Mouse (Mus musculus): ENCODE measurements around the gene Fam163b. TPM values are rescaled to one million over a fixed set of nuclear protein-coding genes. Genes with fewer than 3 reads are reported as not detected.

Fam163b gene
- polyA plus RNA-seq, 1 experiment: not detected

GRCm38 (mm10) chr2:27069646-27070045, 72.6 kb downstream of the Fam163b start:
- TF ChIP-seq POLR2A (IDR thresholded peaks at IDR 0.05; ENCODE audit: borderline replicate concordance, low read depth, low read length) (no peak), CTCF (IDR thresholded peaks at IDR 0.05; ENCODE audit: low read depth, low read length) (no peak)
- H3K27ac ChIP-seq (ENCODE audit: insufficient read depth, low read depth, low read length): no peak overlapping the region
- peaks cover 13% of the 10 kb centered on the region for H3K4me1 ChIP-seq (ENCODE audit: control insufficient read depth, insufficient read depth, low read length)
- H3K4me3 ChIP-seq (ENCODE audit: insufficient read depth, low read length): no peak overlapping the region

- peaks cover 13% of the 10 kb centered on the region for H3K4me1 ChIP-seq (ENCODE audit: control insufficient read depth, insufficient read depth, low read length)
- H3K27ac ChIP-seq (ENCODE audit: insufficient read depth, low read depth, low read length): no peak overlapping the region
- TF ChIP-seq POLR2A (IDR thresholded peaks at IDR 0.05; ENCODE audit: borderline replicate concordance, low read depth, low read length) (no peak), CTCF (IDR thresholded peaks at IDR 0.05; ENCODE audit: low read depth, low read length) (no peak)
- no peak overlapping the region for H3K4me3 ChIP-seq (ENCODE audit: insufficient read depth, low read length)
These were observed 74.3 kb downstream of the Fam163b start for GRCm38 (mm10) chr2:27067996-27068395.

GRCm38 (mm10) chr2:27067124-27067523, 75.2 kb downstream of the Fam163b start:
- no peak for TF ChIP-seq POLR2A (IDR thresholded peaks at IDR 0.05; ENCODE audit: borderline replicate concordance, low read depth, low read length)
- TF ChIP-seq CTCF (IDR thresholded peaks at IDR 0.05; ENCODE audit: low read depth, low read length): no peak
- Histone ChIP-seq H3K4me1 (ENCODE audit: control insufficient read depth, insufficient read depth, low read length) (peaks cover 13% of the 10 kb centered on the region), H3K4me3 (ENCODE audit: insufficient read depth, low read length) (no peak overlapping the region), H3K27ac (ENCODE audit: insufficient read depth, low read depth, low read length) (no peak overlapping the region)

Other genes starting within 250 kb of the Fam163b start
- gene Surf6, start 239.6 kb downstream of the Fam163b start, polyA plus RNA-seq (2012; ENCODE audit: insufficient read depth, insufficient read length, missing spikeins): 30.9 and 32.0 TPM in 2 replicates
- 46.0 and 53.0 TPM in 2 replicates for gene Med22, start 231.8 kb downstream of the Fam163b start, polyA plus RNA-seq (2012; ENCODE audit: insufficient read depth, insufficient read length, missing spikeins)
- 400 and 420 TPM in 2 replicates for gene Rpl7a, start 231.7 kb downstream of the Fam163b start, polyA plus RNA-seq (2012; ENCODE audit: insufficient read depth, insufficient read length, missing spikeins)
- gene Surf2, start 226.1 kb downstream of the Fam163b start, polyA plus RNA-seq (2012; ENCODE audit: insufficient read depth, insufficient read length, missing spikeins): 38.4 and 46.6 TPM in 2 replicates
- 91.1 and 97.9 TPM in 2 replicates for gene Surf1, start 226.0 kb downstream of the Fam163b start, polyA plus RNA-seq (2012; ENCODE audit: insufficient read depth, insufficient read length, missing spikeins)
- gene Surf4, start 208.6 kb downstream of the Fam163b start, polyA plus RNA-seq (2012; ENCODE audit: insufficient read depth, insufficient read length, missing spikeins): 144 and 151 TPM in 2 replicates
- gene Stkld1, start 208.4 kb downstream of the Fam163b start, polyA plus RNA-seq (2012; ENCODE audit: insufficient read depth, insufficient read length, missing spikeins): 2.5 TPM in 2 replicates
- 57.9 and 62.1 TPM in 2 replicates for gene Rexo4, start 178.1 kb downstream of the Fam163b start, polyA plus RNA-seq (2012; ENCODE audit: insufficient read depth, insufficient read length, missing spikeins)
- gene Adamts13, start 169.1 kb downstream of the Fam163b start, polyA plus RNA-seq (2012; ENCODE audit: insufficient read depth, insufficient read length, missing spikeins): 0.16 TPM in 1 of 2 replicates, not detected in the other
- gene Cacfd1, start 132.6 kb downstream of the Fam163b start, polyA plus RNA-seq (2012; ENCODE audit: insufficient read depth, insufficient read length, missing spikeins): 20.1 and 24.2 TPM in 2 replicates
- 24.5 and 26.9 TPM in 2 replicates for gene Slc2a6, start 114.5 kb downstream of the Fam163b start, polyA plus RNA-seq (2012; ENCODE audit: insufficient read depth, insufficient read length, missing spikeins)
- not detected in 2 replicates for gene Mymk, start 70.3 kb downstream of the Fam163b start, polyA plus RNA-seq (2012; ENCODE audit: insufficient read depth, insufficient read length, missing spikeins)
- gene Adamtsl2, start 63.1 kb downstream of the Fam163b start, polyA plus RNA-seq (2012; ENCODE audit: insufficient read depth, insufficient read length, missing spikeins): not detected in 2 replicates
- gene Dbh, start 22.7 kb upstream of the Fam163b start, polyA plus RNA-seq (2012; ENCODE audit: insufficient read depth, insufficient read length, missing spikeins): not detected in 2 replicates
- not detected in 2 replicates for gene Sardh, start 105.8 kb upstream of the Fam163b start, polyA plus RNA-seq (2012; ENCODE audit: insufficient read depth, insufficient read length, missing spikeins)